Mouse (Mus musculus) liver, adult (tissue): ENCODE results near the gene Camk2g.
A peak's percentile ranks its signal among the peaks of the same experiment; 100 is the strongest.

Experiments
- GATA4 ChIP-seq: IDR thresholded peaks from 2 replicates; pipeline ENCODE4 v1.6.1; 2014; ENCODE audit warnings: mild to moderate bottlenecking, low read length; ENCODE audit not compliant: insufficient replicate concordance

Gene Camk2g

DNA sequence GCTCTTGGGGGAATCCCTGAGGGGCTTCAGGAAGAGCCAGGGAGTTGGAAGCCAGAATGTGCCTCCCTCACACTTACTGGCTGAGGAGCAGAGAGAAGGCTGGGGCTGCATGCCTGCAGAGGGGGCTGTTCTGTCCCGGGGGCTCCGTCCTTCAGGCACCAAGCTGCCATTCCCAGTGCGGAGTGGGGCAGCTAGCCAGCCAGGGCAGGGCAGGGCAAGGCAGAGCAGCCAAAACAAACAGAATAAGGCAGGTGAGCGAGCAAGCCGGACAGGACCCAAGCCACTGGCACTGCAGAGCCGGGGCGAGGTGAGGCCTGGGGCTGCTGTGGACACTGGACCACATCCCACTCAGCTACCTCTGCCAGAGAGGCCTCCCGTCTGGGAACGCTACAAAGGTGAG lies 52.6 kb downstream of the Camk2g start:
- TF ChIP-seq GATA4 = no peak

DNA sequence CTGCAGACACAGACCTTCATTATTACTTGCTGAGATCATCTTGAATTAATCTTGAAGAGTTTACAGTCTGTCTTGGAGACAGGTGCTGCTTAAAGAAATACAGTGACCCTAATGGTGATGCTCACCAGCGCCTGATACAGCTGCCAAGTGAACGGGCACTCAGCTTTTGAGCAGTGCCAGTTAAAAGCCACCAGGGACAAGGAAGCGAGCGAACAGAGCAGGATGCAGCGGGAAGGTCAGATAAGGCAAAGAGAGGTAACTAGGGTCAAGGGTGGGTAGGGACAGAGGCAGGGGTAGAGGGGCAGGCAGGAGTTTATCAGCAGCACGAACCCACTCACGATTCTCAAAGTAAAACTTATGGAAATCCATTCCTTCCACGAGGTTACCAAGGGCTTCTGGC lies 55.4 kb downstream of the Camk2g start:
- no peak for TF ChIP-seq GATA4

DNA sequence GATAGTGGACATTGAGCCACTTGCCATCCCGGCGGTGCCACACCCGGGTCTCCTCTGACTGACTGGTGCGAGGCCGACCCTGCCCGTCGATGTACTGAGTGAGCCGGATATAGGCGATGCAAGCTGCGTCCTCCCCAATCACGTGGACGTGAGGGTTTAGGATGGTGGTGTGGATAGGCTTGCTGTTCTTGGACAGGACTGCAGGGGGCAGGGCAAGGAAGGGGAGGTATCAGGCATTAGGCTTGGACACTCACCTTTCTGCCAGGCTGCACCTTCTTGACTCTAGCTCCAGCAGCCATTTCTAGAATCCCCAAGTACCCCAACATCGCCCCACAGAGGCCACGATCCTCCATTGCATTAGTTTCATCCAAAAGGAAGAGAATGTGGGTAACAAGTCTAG lies 56.6 kb downstream of the Camk2g start:
- TF ChIP-seq GATA4 = no peak

DNA sequence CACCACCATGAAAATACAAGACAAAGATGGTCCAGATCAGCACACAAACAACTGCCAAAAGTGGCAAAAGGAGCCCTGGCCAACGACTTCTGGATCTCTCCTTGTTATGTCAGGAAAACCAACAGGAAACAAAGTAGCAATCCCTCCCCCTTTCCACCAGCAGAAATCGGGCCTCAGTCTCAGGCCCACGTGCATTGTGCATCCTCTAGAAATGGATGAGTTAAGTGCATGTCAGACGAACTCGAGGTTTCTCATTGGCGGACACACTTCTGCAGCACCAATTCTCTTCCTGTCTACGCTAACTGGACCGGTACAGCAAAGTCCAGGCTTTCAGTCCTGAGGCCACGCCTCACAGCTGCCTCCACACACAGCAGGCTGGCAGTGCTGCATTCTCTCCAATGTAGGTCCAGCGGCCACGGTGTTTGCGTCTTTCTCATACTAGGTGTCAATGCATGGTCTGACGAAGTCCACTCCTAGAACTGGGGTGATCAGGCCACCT lies 57.9 kb downstream of the Camk2g start:
- no peak for TF ChIP-seq GATA4

DNA sequence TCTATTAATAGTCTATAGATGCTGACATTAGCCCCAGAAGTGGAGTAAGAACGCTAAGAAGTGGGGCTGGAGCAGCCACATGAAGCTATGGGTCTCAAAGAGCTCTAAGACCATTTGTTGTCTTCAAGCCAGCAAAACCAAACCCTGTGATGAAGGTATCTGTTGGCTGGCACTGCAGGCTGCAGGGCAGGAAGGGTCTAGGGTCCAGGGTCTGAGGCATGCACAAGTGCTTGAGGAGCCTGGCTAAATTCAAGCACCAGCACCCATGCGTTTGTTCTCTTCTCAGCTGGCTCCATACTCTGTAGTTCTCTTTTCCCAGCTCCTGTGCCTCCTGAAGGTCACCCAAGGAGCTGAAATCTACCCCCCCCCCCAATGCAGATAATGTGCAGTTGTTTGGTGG lies 58.8 kb downstream of the Camk2g start:
- TF ChIP-seq GATA4 = no peak

DNA sequence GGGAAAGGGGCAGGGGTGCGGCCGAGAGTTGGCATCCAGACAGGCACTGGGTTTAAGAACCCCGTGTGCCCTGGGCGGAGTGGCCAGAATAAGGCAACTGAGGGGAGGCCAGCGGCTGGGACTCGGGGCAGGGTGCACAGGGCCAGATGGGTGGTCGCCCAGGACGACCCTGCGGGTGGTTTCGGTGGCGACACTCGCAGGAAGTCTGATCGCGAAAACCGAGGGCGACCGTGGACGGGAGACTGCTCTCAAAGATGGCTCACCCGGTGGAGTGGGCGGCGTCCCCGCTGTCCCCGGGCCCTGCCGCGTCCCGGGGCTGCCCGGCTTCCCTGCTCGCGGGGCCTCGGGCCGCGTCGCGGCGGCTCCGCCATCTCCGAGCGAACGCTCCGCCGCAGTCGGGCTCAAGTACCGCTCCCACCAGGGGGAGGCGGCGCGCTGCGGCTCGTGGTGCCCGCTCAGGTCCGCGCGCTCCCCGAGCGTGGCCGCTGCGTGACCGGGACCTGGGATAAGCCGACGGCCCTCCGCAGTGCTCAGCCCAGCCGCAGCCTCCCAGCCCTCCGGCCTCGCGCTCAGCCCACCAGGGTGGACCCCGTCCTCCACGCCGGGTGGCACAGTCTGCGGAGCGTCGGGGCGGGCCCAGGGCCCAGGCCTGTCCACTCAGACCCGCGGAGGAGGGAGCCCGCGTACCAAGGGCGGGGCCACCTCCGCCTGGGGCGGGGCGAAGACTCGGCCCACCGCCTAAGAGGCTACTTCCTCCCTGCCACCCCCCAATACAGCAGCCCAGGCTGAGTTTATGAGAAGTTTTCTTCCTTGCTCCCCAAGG lies 59.7 kb downstream of the Camk2g start, which contains the start of gene Ndst2:
Gene Ndst2 (minus strand): TSS at position 611 of the 823 bp plus-strand sequence.
- no peak for TF ChIP-seq GATA4

DNA sequence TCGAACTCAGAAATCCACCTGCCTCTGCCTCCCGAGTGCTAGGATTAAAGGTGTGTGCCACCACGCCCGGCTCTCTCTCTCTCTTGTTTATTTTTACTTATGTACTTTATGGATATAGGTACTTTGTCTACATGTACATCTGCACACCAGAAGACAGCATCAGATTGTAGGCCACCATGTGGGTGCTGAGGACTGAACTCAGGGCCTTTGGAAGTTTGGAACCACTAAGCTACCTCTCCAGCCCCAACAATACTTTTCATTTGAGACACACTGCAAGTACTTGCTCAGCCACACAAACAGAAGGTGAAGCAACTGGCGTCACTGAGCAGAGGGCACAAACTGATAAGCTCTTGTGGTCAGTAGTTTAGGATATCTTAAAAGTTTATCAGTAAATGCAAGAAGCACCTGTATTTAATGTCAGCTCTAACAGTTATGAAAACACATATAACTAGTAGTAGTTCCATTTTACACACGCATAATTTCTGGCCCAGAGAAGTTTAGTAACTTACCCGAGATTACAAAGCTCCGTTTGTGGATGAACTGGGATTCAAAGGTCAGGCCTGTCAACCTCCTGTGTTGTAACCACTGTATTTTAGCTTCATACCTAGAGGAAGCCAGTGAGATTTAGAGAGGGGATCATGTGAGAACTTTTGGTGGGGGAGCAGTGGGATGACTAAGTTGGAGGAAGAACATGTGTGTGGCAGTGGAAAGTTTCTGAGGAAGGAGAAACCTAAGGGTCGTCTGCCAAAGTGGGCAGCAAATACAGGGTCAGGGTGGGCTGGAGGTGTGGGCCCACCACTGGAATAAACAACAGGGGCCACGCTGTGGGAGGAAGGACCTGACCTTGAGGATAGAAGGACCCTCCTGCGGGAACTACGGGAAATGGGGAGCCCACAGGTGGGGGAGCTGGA lies 60.6 kb downstream of the Camk2g start:
- peak; percentile 79 for TF ChIP-seq GATA4

DNA sequence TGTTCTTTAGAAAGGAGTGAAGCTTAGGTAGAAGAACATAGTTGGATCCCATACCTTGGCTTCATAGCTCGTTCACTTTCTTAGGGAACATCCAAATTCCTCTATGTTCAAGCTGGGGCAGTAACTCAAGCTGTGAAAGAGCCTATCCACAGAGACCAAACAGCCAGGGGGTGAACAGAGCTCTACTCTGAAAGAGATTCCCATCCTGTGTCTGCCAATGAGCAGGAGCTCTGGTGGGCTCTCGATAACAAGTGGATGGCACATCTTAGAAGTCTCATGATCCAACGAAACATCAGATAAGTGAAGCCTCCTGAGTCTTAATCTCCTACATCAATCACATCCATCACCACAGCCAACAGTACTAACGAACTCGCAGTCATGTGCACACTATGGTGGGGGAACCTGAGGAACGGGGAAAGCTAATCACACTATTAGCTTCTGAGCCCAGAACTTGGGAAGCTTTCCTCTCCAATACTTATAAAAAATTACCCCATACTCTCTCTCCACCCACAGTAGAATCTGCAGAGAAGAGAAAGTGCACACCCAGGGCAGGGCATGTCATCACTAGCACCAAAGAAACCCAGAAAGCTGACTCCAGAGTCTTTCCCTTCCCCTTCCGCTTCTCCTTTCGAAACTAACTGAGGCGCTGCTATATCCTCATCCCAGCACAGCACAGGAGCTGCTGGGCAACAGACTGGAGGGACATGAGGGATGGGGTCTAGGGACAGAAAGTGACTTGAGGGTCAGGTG lies 62.9 kb downstream of the Camk2g start:
- TF ChIP-seq GATA4 = no peak

DNA sequence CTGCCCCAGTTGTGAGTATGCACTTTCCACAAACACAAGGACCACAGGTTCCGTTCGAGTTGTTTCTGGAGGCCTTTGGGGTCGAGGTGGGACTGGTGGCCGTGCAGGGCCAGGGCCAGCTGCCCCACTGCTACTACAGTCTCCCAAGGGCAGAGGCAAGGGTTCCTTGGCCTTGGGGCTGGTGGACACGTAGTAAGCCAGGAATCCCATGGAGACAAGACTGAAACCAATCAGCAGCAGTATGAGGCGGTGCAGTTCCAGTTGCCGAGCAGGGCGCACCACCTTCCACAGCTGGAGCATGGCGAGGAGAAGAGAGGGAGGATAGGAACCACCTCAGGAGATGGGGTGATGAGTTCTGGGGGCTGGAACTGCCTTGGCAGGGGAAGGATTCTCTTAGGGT lies 64.0 kb downstream of the Camk2g start:
- TF ChIP-seq GATA4 = no peak

DNA sequence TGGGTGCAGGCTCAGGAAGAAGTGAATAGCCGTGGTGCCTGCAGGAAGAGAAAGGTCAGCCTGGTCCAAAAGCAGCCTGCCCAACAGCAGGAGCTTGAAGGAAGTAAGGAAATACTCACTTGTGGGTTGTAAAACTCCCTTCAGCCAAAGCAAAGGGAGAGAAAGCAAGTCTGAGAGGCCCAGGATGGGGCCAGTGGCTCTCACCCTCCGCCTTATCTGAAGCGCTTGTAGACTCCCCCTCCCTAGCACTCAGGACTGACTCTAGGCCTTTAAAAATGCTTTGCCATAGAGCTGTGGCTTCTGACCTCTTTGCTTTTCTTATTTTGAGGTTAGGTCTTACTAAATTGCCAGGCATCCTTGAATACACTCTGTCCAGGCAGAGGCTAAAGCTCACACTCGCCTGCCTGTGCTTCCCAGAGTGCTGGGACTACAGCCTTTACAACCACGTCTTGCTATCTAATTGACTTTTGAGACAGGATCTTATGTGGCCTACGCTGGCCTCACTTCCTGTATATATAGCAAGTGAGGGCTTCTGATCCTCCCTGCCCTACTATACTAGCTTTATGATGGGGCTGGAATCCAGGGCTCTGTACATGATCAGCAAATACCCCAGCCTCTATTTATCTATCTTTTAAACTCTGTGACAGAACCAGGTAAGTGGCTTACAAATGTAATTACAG lies 68.1 kb downstream of the Camk2g start:
- no peak for TF ChIP-seq GATA4

DNA sequence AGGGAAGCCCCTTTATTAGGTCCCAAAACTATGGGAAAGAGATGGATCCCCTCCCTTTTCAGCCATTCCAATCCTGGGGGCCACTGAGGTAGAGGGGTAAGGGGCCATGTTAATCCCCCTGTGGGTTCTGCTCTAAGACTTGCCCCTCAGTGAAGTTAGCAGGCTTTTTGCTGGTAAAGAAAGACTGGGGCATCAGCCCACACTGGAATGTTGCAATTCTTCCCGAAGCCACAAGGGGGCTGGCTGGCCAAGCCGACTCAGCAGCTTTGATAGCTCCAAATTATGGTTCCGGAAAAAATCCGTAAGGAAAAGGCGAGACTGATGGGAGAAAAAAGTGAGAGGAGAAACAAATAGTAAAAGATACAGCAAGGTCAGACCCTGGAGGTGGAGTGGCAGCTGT lies 69.8 kb downstream of the Camk2g start:
- TF ChIP-seq GATA4 = no peak

DNA sequence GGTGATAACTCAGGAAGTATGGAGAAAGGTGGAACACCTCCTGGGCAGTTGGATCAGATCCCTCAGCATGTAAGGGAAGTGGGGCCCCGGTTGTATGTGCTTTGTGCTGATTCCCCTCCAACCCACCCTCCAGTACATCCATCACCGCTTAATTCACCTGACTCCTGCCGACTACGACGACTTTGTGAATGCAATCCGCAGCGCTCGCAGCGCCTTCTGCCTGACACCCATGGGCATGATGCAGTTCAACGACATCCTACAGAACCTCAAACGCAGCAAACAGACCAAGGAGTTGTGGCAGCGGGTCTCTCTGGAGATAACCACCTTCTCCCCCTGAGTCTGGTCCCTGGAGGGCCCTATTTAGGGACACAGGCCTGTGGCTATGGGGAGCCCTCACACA lies 70.9 kb downstream of the Camk2g start:
- no peak for TF ChIP-seq GATA4

DNA sequence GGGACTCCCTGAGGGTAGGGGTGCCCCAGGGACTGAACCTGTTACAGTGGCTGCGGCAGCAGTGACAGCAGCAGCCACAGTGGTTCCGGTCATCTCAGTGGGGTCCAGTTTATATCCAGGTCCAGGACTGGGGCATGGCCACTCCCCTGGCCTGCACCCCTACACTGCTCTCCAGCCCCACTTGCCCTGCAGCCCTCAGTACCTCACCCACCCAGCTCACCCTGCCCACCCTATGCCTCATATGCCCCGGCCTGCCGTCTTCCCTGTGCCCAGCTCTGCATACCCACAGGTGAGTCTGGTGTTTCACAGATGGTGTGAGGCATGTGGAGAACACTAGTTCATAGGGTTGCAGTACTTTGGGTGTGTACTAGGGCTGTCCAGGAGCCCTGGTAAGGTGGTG lies 72.5 kb downstream of the Camk2g start:
- TF ChIP-seq GATA4 = no peak

DNA sequence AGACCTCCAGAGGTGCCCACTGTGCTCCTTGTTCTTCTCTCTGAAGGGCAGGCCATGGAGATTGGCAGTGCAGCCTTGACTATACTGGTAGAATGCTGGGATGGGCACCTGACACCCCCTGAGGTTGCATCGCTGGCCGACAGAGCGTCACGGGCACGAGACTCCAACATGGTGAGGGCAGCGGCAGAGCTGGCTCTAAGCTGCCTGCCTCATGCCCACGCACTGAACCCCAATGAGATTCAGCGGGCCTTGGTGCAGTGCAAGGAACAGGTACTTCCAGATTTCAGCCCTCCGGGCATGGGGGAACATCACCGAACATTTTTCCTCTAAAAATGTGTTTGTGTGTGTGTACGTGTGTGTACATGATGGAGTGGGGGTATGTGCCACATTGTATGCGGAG lies 74.1 kb downstream of the Camk2g start:
- TF ChIP-seq GATA4 = no peak

DNA sequence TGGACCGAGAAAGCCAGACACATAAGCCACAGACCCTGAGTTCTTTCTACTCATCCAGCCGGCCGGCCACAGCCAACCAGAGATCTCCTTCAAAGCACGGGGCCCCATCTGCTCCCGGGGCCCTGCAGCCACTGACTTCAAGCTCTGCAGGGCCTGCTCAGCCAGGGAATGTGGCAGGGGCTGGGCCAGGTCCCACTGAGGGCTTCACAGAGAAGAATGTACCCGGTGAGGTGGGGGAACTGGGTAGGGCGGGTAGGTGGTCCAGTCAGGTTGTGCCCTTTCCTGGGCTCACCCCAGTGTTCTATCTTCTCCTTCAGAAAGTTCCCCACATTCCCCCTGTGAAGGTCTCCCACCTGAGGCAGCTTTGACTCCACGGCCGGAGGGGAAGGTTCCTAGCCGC lies 75.4 kb downstream of the Camk2g start:
- TF ChIP-seq GATA4 = no peak

DNA sequence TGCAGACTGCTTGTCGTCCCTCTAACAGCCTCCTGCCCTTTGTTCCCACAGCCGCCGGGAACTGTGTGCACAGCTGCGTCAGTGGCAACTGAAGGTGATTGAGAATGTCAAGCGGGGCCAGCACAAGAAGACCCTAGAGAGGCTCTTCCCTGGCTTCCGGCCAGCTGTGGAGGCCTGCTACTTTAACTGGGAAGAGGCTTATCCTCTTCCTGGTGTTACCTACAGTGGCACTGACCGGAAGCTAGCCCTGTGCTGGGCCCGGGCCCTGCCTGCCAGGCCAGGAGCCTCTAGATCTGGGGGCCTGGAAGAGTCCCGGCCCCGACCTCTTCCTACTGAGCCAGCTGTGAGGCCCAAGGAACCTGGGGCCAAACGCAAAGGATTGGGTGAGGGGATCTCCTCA lies 80.1 kb downstream of the Camk2g start:
- no peak for TF ChIP-seq GATA4
